Mouse (Mus musculus) cerebellum, adult 9-11 months (tissue): ENCODE measurements around the gene Fstl3.
"Not testable (repeated sequence)": the region's sequence is repeated elsewhere in the genome, so short reads cannot be mapped to it uniquely, and the experiment has no call there.

ENCODE experiments used
- DNase-seq: peaks from one replicate; pipeline ENCODE4 v3.0.0; 2022

The Fstl3 gene

DNA sequence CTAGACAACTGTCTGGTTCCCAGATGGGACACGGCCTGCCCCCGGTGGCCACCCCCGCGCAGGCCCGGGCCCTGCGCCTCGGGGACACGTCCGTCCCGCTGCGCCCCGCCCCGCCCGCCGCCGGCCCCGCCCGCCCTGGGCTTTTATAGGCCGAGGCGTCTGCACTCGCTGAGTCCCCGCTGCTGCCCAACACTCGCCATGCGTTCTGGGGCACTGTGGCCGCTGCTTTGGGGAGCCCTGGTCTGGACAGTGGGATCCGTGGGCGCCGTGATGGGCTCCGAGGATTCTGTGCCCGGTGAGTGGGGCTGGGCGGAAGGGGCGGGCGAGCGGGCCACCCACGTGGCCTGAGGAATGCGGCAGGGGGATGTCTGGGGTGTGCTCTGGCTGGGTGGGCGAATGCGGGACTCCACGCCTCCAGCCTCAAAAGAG lies at the start of gene Fstl3:
Gene Fstl3, plus strand, starts transcription at position 170 of the 429 bp plus-strand sequence.
- DNase-seq = no peak

DNA sequence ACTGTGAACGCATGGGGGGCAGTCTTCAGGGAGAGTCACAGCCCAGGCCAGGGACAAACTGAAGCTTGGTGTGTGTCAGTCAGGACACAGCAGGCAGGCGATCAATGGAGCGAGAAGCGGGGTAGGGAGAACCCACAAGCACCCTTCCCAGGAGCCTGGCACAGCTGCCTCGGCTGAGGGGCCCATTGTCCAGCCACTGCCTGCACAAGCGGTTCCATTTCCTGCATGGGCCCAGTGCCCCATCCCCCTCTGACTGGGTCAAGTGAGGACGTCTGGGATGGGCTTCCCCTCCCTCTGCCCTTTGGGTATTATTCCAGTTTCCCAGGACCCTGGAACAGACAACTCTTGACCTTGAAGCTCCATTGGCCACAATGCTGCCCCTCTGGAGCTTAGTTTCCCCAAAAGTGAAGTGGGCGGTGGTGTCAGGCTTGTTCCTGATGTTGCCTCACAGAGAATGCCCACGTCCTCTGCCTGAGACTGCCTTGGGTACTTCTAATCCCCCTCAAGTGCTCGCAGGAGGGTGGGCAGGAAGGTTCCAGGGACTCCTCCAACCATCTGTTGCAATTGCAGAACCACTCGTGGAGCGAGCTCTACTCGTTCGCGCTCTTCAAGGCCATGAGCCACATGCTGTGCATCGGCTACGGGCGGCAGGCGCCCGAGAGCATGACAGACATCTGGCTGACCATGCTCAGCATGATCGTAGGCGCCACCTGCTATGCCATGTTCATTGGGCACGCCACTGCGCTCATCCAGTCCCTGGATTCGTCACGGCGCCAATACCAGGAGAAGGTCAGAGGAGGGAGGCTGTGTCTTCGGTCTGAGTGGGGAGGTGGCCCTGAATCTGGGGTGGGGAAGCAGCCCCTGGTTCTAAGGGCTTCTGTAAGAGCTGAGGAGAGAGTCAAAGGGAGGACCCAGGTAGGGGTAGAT lies 48.5 kb upstream of the Fstl3 start:
- DNase-seq = no peak

DNA sequence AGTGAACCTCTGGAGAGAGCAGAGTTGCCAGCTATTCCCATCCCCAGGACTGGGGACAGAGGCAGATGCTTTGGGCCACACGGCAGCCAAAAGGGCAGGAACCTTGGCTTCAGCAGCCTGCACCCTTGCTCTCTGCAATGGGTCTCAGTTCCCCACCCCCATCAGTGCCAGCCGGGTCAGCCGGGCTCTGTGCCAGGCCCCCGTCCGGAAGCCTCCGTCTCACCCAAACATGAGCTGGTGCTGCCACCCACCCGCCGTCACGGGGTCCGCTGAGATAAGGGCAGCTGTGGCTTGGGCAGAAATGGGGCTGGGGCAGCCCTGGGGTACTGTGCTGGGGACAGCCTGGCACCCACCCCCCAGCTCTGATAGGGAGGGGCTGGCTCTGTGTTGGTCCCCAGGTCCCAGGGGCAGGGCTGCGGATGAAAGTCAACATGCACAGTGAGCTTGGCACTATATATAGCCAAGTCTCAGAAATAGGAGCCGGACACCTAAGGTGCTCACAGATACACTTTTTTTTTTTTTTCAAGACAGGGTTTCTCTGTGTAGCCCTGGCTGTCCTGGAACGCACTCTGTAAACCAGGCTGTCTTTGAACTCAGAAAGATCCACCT lies 47.6 kb upstream of the Fstl3 start:
- DNase-seq = peak; percentile 71

DNA sequence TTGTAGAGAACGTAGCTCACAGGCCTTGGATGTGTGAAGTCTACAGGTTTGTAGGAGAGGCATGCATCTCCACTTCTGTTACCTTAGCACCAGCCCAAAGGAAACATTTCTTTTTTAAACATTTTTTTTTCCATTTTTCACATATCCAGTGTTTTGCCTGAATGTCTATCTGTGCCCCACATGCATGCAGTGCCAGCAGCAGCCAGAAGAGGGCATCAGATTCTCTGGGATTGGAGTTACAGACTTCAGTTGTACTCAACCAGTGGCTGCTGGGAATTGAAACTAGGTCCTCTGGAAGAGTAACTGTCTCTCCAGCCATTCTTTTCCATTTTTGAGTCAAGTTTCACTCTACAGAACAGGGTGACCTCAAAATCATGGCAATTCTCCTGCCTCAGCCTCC lies 44.6 kb upstream of the Fstl3 start:
- no peak for DNase-seq

DNA sequence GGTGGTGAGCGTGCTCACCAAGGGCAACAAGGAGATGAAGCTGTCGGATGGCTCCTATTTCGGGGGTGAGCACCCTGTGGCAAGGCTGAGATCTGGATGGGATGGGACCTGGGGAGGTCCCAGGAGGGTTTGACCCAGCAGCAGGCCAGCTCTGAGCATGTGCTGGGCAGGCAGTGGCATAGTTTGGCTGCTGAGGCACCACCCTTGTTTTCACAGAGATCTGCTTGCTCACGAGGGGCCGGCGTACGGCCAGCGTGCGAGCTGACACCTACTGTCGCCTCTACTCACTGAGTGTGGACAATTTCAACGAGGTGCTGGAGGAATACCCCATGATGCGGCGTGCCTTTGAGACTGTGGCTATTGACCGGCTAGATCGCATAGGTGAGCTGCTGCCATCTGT lies 43.2 kb upstream of the Fstl3 start:
- DNase-seq = no peak

DNA sequence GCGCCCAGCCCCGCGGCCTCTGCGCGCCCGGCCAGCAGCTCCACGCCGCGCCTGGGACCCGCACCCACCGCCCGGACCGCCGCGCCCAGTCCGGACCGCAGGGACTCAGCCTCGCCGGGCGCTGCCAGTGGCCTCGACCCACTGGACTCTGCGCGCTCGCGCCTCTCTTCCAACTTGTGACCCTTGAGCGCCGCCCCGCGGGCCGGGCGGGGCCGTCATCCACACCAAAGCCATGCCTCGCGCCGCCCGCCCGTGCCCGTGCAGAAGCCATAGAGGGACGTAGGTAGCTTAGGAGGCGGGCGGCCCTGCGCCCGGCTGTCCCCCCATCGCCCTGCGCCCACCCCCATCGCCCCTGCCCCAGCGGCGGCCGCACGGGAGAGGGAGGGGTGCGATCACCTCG lies 41.7 kb upstream of the Fstl3 start:
- DNase-seq = no peak

DNA sequence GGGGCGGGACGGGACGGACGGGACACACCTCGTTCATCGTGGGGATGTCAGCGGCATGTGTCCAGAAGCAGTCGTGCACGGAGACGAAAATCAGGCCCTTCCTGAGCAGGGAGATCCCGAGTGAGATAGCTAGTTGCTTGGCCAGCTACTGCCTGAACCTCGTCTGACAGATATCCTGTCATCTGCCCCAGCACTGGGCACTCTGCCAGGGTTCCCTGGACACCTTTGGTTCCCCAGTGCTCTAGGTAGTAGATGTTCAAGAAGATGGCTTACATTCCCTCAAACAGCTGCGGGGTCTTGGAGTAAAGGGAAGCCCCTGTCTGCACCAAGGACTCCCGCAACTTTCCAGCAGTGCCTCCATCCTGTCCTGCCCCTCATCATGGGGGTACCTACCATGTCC lies 40.4 kb upstream of the Fstl3 start:
- DNase-seq = no peak

DNA sequence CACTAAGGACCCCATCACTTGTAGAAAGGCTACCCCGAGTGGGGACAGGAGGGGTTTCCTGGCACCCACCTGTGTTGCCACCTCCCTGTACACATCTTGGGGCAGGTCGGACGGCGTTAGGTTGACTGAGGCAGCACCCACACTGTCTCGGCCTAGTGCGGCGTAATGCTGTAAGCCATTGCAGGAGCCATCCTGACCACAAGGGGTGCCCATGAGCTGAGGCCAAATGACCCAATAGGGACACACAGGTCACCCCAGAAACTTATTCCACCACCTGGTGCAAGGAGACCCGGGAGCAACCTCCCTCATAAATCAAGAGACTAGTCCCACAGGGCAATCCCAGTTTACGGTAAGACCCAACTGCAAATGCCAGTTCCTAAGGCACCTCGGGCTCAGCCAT lies 38.8 kb upstream of the Fstl3 start:
- DNase-seq = no peak

DNA sequence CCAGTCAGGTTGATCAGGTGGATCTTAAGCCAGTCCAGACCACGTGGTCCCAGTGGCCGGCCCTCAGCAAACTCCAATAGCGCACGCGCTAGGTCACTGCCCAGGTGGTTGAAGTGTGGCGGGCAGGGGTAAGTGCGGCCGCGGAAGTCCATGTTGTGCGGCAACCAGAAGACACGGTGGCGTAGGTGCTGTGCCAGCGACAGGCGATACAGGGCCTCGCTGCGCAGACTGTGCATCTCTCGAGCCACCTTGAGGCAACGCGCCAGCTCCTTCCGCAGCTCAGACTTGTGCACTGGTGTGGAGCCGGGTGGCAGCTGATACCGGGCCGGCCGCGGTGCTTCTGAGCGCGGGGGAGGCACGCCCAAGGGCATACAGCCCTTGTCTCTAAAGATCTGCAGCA lies 37.8 kb upstream of the Fstl3 start:
- no peak for DNase-seq

DNA sequence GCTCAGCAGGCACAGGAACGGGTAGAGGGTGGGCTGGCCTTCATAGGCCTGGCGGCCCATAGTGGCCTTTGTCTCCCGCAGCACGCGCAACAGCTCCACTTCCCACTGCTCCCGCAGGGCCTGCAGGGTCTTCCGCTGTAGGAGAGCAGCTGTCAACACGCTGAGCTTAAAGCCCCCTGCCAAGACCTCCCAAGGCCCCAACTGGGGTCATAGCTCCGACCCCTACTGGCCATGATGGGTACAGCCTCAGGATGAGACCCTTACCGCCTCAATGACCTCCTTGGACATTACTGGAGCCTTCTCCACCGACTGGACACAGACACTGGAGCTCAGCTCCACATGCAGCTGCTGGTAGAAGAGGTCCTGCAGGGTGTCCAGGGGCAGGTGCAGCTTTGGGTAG lies 36.2 kb upstream of the Fstl3 start:
- no peak for DNase-seq

DNA sequence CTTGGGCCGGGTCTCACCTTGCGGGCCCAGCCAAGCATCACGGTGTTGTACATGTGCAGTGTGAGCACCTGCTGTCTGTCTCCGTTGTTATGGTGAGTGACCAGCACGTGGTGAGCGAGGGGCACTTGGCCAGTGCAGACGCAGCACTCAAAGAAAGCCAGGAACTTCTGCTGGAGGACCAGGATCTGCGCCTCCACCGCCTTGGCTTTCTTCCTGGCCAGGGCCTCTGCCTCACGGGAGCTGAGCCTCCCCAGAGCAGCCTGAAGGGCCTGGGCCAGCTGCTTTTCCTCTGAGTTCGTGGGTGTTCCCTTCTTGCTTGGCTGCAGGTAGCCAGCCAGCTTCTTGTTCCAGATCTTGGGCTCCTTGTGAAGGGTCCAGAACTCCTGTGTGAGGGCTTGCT lies 33.9 kb upstream of the Fstl3 start:
- DNase-seq = peak; percentile 68

DNA sequence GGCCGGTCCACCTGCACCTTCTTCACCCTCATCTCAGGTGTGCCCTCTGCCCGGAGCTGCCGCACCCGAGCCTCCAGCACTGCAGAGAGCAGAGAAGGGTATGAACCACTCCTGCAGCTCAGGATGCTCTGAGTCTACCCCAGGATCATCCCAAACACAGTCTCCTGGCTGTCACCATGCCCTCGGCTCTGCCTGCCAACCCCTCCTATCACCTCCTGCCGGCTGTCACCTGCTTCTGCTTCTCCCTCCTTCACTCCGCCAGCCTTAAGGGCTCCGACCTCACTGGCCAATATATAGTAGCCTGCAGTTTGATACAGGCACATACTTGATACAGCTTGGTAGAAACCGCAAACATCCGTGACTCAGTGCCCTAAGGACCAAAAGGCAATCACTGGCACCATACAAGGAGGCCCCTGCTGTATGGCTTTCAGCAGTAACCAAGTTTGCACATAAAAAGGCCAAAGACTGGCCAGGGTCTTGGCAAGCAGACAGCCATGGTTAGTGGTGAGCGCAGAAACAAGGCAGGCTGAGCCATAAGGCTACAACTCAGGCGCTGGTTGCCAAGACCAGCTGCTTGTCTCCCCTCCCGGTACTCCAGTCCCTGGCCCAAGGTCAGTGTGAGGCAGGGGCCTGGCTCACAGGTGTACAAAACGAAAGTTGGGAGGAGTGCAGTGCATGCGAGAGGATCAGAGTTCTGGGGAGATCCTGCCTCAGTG lies 33.3 kb upstream of the Fstl3 start:
- peak; percentile 80 for DNase-seq

DNA sequence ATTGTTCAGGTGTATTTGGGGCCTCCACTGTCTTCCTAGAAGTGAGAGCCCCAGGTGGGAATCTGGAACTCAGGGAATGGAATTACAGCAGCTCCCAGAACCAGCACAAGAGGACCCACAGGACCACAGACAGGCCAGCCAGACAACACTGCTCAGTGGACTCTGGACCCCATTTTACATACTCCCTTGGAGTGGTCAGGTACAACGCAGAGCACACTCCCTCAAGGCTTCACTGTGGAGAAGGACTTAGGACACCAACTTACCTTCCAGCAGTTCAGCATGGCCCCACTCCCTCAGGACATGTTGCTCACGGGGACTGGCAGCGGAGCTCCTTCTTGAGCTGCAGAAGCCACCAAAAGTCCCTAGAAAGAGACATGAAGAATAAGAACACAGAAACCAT lies 31.7 kb upstream of the Fstl3 start:
- DNase-seq = no peak

DNA sequence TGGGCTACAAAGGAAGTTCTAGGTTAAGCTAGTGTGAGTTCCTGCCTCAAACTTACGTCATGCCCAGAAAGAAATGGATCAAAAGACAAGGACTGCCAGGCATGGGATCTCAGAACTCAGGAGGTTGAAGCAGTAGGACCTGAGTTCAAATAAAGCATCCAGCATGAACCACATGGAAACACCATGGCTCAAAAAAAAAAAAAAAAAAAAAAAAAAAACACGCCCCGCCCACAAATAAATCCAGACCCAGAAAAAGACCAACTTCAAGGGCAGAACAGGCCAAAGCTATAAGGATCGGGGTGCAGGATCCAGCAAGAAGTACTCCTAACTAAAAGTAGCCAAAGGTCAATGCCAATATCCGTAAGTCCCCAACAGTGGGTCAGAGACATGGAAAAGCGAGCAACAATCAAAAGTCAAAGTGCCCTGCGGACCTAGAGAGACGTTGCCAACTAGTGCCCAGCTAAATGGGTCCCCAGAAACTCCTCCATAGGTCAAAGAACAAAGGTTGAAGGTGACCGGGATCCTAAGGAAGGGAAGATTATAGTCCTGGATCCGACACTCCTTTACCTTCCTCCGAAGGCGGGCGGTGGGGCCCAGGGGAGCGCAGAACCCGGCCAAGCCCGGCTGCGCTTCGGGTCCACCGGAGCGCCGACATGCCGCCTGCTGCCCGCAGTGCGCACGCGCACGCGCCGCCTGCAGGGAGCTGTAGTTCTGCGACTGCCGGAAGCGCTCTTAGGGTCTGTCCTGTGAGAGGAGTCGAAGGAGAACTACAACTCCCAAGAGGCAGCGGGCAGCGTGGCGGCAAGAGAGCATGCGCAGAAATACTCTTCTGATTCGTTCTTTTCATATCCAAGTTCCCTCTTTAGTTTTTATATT lies 30.9 kb upstream of the Fstl3 start, which contains the start of gene Polrmt:
Gene Polrmt, minus strand, starts transcription at position 684 of the 876 bp plus-strand sequence.
- peak; percentile 98 for DNase-seq

DNA sequence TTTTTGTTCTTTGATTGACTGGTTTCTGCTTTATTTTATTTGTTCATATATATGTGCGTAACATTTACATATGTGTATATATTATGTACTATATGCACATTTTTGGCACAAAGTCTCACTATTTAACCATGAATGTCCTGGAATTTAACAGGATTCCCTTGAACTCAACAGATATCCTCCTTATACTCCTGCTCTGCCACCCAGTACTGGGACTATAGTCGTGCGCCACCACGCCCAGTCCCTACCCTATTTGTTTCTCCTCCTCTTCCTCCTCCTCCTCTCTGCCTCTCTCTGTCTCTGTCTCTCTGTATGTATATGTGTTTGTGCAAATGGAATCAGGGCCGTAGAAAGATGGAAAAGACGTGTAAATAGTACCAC lies 30.3 kb upstream of the Fstl3 start:
- DNase-seq = no peak

DNA sequence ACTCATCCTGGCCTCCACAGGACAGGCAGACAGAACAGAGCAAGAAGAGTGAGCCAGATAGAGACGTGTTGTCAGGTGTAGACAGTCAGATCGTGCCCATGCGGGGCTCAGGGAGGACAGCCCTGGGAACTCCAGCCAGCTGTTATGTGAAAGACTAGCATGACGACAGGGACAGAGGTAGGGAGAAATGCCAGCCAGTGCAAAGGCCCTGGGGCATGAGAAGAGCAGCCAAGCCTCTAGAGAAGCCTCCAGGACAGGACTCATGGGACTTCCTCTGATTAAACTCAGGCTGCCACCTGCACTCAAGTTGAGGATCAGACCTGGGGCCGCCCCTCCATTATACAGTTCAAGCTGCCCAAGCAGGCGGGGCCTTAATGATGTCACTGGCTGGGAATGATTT lies 28.6 kb upstream of the Fstl3 start:
- DNase-seq = no peak

DNA sequence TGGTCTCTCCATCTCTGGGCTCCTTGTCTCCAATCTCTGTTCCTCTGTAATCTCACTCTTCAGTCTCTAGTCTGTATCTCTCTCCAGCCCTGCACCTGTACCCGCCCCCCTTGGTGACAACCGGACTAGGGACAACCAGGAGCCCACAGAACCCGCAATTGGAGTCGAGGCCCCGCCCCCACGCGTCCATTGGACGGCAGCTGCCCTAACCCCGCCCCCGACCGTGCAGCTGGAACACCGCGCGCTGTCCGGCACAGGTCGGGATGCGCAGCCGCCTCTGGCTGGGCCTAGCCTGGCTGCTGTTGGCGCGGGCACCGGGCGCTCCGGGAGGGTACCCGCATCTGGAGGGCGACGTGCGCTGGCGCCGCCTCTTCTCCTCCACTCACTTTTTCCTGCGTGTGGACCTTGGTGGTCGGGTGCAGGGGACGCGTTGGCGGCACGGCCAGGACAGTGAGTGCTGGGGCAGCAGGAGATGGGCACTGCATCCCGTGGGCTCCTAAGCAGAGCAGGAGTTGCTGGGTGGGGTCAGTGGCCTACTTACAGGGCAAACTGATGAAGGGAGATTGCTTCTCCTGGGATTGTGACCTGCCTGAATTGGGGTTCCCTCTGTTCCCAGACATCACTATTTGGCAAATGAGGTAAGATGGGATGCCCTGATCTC lies 22.1 kb upstream of the Fstl3 start, which contains the start of gene Fgf22:
Gene Fgf22, plus strand, starts transcription at position 221 of the 661 bp plus-strand sequence.
- DNase-seq = peak; percentile 89

DNA sequence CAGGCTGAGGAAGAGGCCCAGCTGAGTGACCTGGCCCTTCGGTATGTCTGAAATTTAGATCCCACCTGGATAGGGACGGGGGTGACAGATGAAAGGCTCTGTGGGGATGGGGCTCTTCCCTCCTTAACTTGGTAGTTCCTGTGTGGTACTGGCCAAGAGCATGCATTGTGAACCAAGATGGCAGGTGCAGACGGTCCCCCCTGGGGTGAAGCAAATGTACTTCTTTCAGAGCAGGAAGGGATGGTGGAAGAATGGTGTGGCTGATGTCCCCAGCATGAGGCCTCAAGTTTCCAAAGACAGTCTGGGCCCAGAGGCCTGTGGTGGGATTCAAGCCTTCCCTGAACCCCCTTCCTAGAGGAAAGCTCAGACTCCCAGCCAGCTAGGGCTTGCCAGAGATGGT lies 21.2 kb upstream of the Fstl3 start:
- DNase-seq = peak; percentile 65

DNA sequence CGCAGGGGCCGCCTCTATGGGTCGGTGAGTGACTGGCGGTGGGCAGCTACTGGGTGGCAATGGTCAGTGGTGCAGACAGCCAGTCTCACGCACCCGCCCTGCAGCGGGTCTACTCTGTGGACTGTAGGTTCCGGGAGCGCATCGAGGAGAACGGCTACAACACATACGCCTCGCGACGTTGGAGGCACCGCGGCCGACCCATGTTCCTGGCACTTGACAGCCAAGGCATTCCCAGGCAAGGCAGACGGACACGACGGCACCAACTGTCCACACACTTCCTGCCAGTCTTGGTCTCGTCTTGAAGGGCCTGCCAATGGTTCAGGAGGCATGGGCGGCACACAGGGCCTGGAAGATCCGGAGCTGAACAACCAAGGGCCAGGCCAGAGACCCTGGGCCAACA lies 20.4 kb upstream of the Fstl3 start:
- peak; percentile 46 for DNase-seq

DNA sequence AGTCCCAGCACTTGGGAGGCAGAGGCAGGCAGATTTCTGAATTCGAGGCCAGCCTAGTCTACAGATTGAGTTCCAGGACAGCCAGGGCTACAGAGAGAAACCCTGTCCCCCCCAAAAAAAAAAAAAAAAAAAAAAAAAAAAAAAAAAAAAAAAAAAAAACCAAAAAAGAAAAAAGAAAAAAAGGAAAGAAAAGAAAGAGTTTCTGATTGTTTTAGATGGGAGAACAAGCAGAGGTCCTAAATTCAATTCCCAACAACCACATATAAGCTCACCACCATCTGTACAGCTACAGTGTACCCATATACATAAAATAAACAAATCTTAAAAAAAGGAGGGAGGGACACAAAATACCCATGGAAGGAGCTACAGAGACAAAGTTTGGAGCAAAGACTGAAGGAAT lies 17.4 kb upstream of the Fstl3 start:
- DNase-seq = not testable (repeated sequence)

DNA sequence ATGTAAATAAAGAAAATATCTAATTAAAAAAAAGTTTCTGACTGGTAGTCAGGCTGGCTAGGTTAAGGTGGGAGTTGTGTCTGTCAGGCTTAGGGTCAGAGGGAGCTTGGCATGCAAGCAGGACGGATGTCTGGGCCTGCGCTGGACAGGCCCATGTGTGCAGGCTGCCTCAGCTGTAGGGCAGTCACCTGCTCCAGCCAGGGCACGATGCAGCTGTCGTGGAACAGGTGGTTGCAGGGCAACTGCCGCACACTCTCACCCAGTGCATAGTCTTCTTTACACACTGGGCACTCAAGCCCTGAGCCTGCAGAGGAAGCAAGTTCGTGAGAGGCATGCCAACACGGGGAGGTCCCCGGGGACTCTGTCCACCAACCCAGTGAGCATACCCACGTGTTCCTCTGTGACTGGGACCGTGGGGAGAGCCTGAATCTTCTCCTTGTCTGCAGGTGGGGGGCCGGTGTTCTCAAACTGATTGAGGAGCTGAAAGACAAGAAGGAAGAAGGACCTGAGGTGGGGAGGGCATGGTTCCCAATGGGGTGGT lies 16.4 kb upstream of the Fstl3 start:
- DNase-seq = peak; percentile 40

DNA sequence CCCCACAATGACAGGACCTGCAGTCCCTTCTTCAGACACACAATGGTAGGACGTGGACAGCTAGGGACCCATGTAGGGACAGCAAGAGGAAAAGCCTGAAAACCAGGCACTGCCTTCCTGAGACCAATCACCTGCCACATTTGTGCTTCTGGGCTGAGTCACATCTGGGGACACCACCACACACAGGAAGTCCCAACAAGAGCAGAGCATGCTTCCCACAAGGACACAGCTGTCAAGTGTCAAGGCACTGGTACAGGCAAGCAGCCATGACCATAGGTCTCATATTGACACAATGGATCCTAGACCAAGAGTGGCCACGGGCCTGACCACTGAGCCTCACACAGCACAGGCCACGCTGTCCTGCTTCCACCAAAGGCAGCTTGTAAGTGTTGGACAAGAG lies 14.2 kb upstream of the Fstl3 start:
- DNase-seq = no peak
